Mouse (Mus musculus): ENCODE results near the gene Cntn3. TPM values are rescaled to one million over a fixed set of nuclear protein-coding genes. Genes with fewer than 3 reads are reported as not detected.
"Not testable (repeated sequence)": the region's sequence is repeated elsewhere in the genome, so short reads cannot be mapped to it uniquely, and the experiment has no call there.

Gene Cntn3
- polyA plus RNA-seq (2011; ENCODE audit: insufficient read length, low read depth, missing spikeins), result not detected in 2 replicates

DNA sequence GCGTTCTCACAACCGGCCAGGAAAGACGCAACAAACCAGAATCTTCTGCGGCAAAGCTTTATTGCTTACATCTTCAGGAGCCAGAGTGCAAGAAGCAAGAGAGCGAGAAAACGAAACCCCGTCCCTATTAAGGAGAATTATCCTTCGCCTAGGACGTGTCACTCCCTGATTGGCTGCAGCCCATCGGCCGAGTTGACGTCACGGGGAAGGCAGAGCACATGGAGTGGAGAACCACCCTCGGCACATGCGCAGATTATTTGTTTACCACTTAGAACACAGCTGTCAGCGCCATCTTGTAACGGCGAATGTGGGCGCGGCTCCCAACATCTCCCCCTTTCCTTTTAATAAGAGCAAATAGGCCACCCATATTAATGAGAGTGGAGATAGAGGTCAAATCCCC, at the start of gene Cntn3:
Cntn3 (minus strand) TSS at position 101 of the 400 bp plus-strand sequence.
- not testable (repeated sequence) for H3K4me1 ChIP-seq (ENCODE audit: control insufficient read depth, insufficient read depth, low read length); H3K27ac ChIP-seq (ENCODE audit: insufficient read depth, low read length); H3K4me3 ChIP-seq (ENCODE audit: insufficient read depth, low read length)

- Histone ChIP-seq H3K27ac (ENCODE audit: insufficient read depth, low read length) (no peak overlapping the region), H3K4me1 (ENCODE audit: control insufficient read depth, insufficient read depth, low read length) (no peaks in the 10 kb centered on the region), H3K4me3 (ENCODE audit: insufficient read depth, low read length) (no peak overlapping the region)
- TF ChIP-seq POLR2A (IDR thresholded peaks at IDR 0.05; ENCODE audit: low read depth, low read length) (no peak), CTCF (IDR thresholded peaks at IDR 0.05; ENCODE audit: borderline replicate concordance, insufficient read depth, low read length) (no peak)
These were observed 27.9 kb upstream of the Cntn3 start for GRCm38 (mm10) chr6:102600773-102601172.

- Histone ChIP-seq H3K4me3 (ENCODE audit: insufficient read depth, low read length) (no peak overlapping the region), H3K27ac (ENCODE audit: insufficient read depth, low read length) (no peak overlapping the region), H3K4me1 (ENCODE audit: control insufficient read depth, insufficient read depth, low read length) (no peaks in the 10 kb centered on the region)
- TF ChIP-seq CTCF (IDR thresholded peaks at IDR 0.05; ENCODE audit: borderline replicate concordance, insufficient read depth, low read length) (no peak), POLR2A (IDR thresholded peaks at IDR 0.05; ENCODE audit: low read depth, low read length) (no peak)
These were observed 24.9 kb upstream of the Cntn3 start for GRCm38 (mm10) chr6:102597756-102598155.

DNA sequence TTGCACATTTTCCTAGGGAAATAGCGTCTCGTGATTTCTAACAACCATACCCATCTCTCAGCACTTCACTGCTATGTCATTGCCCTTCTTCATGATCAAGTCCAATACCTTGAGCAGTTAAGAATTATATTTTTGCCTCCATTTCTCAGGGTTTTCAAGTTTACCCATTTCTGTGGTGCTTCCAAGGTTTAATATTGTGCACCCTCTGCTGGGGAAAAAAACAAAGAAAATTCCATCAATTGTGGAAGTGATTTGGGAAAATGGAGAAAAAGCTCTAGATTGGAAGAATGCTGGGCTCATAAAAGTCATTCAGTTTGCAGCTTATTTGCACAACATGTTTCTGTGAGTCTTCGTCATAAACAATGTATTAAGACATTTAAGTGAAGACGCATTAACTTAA, 17.2 kb upstream of the Cntn3 start:
- no peak for TF ChIP-seq POLR2A (IDR thresholded peaks at IDR 0.05; ENCODE audit: low read depth, low read length)
- TF ChIP-seq CTCF (IDR thresholded peaks at IDR 0.05; ENCODE audit: borderline replicate concordance, insufficient read depth, low read length), result no peak
- Histone ChIP-seq H3K4me3 (ENCODE audit: insufficient read depth, low read length) (no peak overlapping the region), H3K27ac (ENCODE audit: insufficient read depth, low read length) (no peak overlapping the region), H3K4me1 (ENCODE audit: control insufficient read depth, insufficient read depth, low read length) (no peaks in the 10 kb centered on the region)

GRCm38 (mm10) chr6:102589311-102589710, 16.4 kb upstream of the Cntn3 start:
- TF ChIP-seq CTCF (IDR thresholded peaks at IDR 0.05; ENCODE audit: borderline replicate concordance, insufficient read depth, low read length) (no peak), POLR2A (IDR thresholded peaks at IDR 0.05; ENCODE audit: low read depth, low read length) (no peak)
- no peaks in the 10 kb centered on the region for H3K4me1 ChIP-seq (ENCODE audit: control insufficient read depth, insufficient read depth, low read length)
- H3K4me3 ChIP-seq (ENCODE audit: insufficient read depth, low read length), result no peak overlapping the region
- no peak overlapping the region for H3K27ac ChIP-seq (ENCODE audit: insufficient read depth, low read length)

GRCm38 (mm10) chr6:102586056-102586455, 13.2 kb upstream of the Cntn3 start:
- TF ChIP-seq CTCF (IDR thresholded peaks at IDR 0.05; ENCODE audit: borderline replicate concordance, insufficient read depth, low read length) (no peak), POLR2A (IDR thresholded peaks at IDR 0.05; ENCODE audit: low read depth, low read length) (no peak)
- no peak overlapping the region for H3K27ac ChIP-seq (ENCODE audit: insufficient read depth, low read length)
- H3K4me3 ChIP-seq (ENCODE audit: insufficient read depth, low read length), result no peak overlapping the region
- H3K4me1 ChIP-seq (ENCODE audit: control insufficient read depth, insufficient read depth, low read length), result no peaks in the 10 kb centered on the region

- H3K4me3 ChIP-seq (ENCODE audit: insufficient read depth, low read length), result no peak overlapping the region
- no peaks in the 10 kb centered on the region for H3K4me1 ChIP-seq (ENCODE audit: control insufficient read depth, insufficient read depth, low read length)
These were observed 10.7 kb upstream of the Cntn3 start for GRCm38 (mm10) chr6:102583578-102583977.

GRCm38 (mm10) chr6:102567496-102567895, 5.4 kb downstream of the Cntn3 start:
- Histone ChIP-seq H3K4me1 (ENCODE audit: control insufficient read depth, insufficient read depth, low read length) (no peaks in the 10 kb centered on the region), H3K27ac (ENCODE audit: insufficient read depth, low read length) (no peak overlapping the region), H3K4me3 (ENCODE audit: insufficient read depth, low read length) (no peak overlapping the region)
- no peak for TF ChIP-seq CTCF (IDR thresholded peaks at IDR 0.05; ENCODE audit: borderline replicate concordance, insufficient read depth, low read length)
- no peak for TF ChIP-seq POLR2A (IDR thresholded peaks at IDR 0.05; ENCODE audit: low read depth, low read length)

More at GRCm38 (mm10) chr6:102583578-102583977, 10.7 kb upstream of the Cntn3 start:
- H3K27ac ChIP-seq (ENCODE audit: insufficient read depth, low read length), result no peak overlapping the region
- TF ChIP-seq CTCF (IDR thresholded peaks at IDR 0.05; ENCODE audit: borderline replicate concordance, insufficient read depth, low read length), result no peak
- no peak for TF ChIP-seq POLR2A (IDR thresholded peaks at IDR 0.05; ENCODE audit: low read depth, low read length)

DNA sequence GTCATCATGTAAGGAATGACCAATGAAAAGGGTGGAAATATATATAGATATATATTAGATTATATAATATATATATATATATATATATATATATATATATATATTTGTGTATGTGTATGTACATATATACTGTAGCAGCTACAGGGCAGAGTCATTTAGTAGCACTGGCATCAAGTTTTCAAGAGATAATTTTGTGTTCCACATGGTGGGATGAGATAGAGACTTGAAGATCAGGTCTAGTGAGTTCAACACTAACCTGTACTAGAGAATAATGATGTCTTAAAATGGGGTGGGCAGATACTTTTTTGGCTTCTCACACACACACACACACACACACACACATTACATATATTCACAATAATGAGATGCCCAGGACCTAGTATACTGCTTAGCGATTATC, 7.7 kb downstream of the Cntn3 start:
- Histone ChIP-seq H3K4me3 (ENCODE audit: insufficient read depth, low read length) (no peak overlapping the region), H3K4me1 (ENCODE audit: control insufficient read depth, insufficient read depth, low read length) (no peaks in the 10 kb centered on the region), H3K27ac (ENCODE audit: insufficient read depth, low read length) (no peak overlapping the region)
- TF ChIP-seq CTCF (IDR thresholded peaks at IDR 0.05; ENCODE audit: borderline replicate concordance, insufficient read depth, low read length), result no peak
- no peak for TF ChIP-seq POLR2A (IDR thresholded peaks at IDR 0.05; ENCODE audit: low read depth, low read length)

DNA sequence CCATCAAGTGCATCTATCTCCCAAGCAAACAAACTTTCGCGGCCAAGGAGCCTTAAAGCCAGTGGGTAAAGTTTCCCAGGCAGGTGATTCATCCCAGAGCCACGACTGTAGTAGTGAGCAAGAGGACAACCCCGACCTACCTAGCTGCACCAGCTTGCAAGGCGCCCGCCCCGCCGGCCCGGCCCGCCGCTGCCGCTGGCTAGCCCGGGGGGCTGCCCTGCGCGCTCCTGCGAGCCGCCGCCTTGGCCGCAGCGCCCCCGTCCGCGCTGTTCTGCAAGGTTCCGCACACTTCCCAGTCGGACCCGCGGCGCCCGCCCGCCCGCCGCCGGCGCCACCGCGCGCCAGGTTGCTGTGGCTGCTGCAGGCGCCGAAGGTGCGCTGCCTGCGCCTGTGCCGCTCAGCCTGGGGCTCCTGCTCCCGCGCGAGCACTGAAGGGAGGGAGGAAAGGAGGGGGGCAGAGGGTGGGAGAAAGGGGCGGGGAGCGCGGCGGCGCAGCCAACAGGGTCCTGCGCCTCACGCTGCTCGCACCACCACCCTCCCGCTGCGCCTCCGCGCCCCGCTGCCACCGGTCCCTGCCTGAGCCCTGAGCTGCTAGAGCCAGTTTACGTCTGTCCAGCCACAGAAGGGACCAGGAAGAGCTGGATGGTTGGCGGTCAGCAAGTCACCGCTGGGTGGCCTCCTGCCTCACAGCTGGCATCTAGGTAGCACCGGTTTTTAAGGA, 8.7 kb downstream of the Cntn3 start:
- H3K4me3 ChIP-seq (ENCODE audit: insufficient read depth, low read length), result peak overlapping the region; percentile 33
- H3K4me1 ChIP-seq (ENCODE audit: control insufficient read depth, insufficient read depth, low read length), result no peaks in the 10 kb centered on the region
- H3K27ac ChIP-seq (ENCODE audit: insufficient read depth, low read length), result no peak overlapping the region
- no peak for TF ChIP-seq CTCF (IDR thresholded peaks at IDR 0.05; ENCODE audit: borderline replicate concordance, insufficient read depth, low read length)
- no peak for TF ChIP-seq POLR2A (IDR thresholded peaks at IDR 0.05; ENCODE audit: low read depth, low read length)
